Mouse (Mus musculus): ENCODE data around the gene Calr4.

DNA sequence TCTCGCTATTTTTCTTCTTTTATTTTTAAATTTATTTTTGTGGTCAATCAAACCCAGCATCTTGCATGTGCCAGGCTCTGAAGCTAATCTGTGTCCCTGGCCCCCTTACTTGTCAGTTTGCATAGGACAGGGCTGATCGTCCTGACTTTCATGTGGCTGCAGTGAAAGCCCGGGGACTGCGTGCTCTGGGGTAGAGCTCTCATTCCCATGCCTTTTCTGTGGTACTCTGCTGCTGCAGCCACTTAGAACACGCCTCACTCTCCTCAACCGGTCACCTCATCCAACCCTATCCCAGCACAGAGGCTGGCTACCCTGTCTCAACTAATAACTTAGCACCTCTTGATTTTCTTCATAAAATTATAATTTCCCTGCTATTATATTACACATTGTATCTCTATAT, 8.7 kb upstream of the Calr4 start:
- TF ChIP-seq CTCF (IDR thresholded peaks at IDR 0.05; ENCODE audit: low read depth, low read length), result no peak
- no peak for TF ChIP-seq TAL1 (conservative IDR thresholded peaks at IDR 0.05; ENCODE audit: low read depth, low read length)
